Mouse (Mus musculus) MEL-GATA-1-ER (cell line): ENCODE measurements around the gene Vbp1.

Experiments used
- DNase-seq: peaks from one replicate; pipeline ENCODE4 v3.0.0-alpha.2; 2012; ENCODE audit warnings: low read depth; ENCODE audit errors: extremely low read depth

Gene Vbp1

DNA sequence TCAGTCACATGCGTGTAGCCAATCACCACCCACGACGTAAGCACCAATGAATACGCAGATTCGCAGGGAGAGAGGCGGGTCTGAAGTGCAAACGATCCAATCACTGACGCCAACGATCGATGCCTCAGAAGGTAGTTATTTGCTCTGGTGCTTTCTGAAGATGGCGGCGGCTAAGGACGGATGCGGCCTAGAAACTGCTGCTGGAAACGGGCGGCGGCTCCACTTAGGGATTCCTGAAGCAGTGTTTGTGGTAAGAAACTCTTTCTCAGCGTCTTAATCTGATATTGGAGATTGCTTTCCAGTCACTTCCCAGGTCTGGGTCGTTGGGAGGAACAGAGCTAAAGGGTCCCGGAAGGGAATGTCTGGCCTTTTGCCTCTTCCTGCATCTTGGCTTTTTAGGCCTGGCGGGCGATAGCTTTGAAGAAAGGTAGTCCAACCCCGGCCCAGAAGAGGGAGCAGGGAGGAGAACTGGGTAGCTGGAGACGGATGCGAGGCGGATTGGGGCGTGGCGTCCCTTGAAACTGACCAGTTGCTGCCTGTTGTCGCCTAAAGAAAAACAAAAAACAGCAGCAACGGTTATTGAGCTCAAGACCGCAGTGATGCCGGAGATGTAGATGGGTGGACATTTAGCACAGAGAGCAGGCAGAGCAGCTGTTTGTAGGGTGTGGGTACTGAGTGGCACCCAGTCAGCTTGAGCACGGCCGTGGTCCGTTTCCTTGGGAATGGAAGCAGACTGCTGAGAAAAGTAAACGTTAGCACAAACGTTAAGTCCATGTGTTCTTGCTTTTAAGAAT, at the start of gene Vbp1:
Vbp1 (plus strand) TSS at position 121 of the 794 bp plus-strand sequence.
- peak; percentile 95 for DNase-seq

DNA sequence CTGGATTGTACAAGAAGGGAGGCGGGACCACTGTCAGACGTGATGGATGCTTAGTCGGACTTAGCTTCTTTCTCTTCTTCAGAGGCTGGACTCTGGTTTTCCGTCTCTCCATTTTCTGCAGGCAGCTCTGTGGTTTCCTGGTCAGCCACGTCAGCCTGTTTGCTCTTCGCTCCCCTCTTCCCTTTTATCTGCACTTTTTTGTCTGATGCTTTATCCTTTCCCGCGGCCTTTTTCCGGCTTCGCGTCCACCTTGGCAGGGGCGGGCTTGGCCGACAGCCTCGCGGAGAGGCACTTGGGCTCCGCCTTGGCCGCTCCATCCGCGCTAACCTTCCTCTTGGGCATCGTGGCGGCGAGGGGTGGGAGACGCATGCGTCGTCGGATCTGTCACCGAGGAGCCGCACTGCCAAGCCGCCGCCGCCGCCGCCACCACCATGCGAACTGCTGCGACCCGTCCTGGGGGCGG, 38.9 kb upstream of the Vbp1 start:
- DNase-seq, result peak; percentile 17

DNA sequence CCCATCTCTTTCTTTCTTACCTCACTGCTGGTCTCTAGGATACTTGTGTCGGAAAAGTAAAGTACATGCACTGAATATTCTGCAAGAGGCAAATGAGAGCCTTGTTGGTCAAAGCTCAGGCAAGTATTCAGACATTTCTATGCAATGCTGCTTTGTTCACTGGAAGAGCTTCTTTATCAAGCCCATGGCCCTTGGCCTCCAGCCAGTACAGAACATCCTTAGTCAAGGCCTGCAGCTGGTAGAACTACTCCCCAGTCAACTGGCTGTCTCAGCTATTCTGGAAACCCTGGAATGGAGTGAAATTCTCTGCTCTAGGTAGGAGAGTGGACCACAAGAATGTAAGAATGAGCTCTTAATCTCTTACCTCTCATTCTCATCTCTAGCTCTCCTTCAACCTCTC, 24.2 kb upstream of the Vbp1 start:
- no peak for DNase-seq

DNA sequence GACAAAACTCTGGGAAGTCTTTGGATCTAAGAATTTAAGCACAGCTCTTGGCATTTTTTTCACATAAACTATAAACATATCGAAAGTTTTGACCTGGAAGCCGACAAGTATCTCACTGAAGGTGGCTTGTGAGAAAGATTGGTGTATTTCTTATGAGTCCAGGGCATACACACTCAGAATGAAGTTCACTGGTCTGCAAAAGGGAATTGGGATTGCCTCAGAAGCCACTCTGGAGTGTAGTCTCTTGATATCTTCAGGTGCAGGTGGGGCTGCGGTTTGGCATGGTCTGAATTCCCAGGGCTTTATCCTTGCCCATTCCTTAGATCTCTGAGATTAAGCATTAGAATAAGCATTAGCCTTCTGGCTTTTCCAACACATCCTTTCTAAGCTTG, 316 bp upstream of the Vbp1 start:
- no peak for DNase-seq

DNA sequence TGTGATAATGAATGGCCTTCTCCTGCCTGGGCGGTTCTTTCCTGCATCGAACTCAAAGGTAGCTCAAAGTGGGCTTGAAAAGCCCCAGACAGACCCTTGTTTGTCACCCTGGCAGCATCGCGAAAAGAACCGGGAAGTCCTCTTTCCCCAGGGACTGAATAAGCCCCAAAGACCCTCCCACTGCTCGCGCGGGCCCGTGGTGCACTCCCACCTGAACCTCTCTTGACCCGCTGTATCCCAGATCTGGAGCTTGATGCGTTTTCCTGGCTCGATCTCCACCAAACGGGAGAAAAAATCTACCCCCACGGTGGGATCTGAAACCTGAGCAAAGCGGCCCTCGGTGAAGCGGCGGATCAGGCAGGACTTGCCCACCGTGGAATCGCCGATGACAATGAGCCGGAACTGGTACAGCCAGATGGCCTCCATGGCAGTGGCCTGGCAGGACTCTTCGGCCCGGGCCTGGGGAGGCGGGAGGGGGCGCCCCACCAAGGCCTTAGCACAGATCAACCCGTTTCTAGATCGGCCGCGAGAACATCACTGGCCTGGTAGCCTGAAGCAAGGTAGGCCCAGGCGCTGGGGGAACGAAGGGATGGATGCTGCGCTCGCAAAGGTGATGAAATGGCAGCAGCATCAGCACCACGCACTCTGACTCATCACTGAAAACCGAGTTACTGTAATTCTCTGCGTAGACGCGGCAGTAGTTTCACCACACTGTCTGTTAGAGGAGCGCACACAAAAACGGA, 63.7 kb downstream of the Vbp1 start, which contains the start of gene Rab39b:
Rab39b (minus strand) TSS at position 650 of the 743 bp plus-strand sequence.
- no peak for DNase-seq

DNA sequence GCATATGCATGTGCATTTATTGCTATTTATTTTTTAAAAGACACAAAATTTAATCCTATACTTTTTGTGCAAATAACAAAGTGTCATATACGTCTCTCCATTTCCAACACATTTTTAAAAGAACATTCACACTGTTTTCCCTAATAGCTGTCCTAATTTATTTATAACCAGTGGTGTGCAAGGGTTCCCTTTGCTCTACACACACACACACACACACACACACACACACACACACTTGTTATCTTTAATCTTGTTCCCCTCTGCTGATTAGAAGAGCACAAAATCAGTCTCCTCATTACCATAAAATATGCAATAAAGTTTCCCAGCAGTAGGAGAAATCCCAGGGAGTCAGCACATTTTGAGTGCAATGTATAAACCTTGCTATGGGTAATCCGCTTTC, 64.4 kb downstream of the Vbp1 start:
- DNase-seq, result no peak
